Comparison of ENCODE assay signal across 8 mouse cellular contexts in the genomic region with DNA sequence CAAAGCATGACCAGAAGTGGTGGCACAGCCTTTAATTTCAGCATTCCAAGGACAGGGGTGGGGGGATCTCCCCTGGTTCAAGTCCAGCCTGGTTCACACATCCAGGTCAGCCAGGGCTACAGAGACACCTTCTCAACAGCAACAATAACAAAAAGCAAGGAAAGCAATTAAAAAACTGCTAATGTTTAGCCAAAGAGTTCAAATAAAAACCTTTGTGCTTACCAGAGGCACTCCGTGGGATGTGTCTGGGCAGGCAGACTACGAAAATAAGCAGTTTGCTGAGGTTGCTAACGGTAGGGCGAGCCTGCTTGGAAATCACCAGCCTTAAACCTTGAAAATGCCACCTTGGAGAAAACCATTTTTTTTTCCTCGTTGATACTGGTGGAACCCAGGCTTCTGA. TPM values are rescaled to one million over a fixed set of nuclear protein-coding genes. Genes with fewer than 3 reads are reported as not detected.
DNase-seq lines count a peak whose midpoint lies in the region; ATAC-seq and TF ChIP-seq lines count a peak whose summit lies in the region.

A gene (plus strand): TSS at position 221 of the 400 bp plus-strand sequence.

- H3K4me1 ChIP-seq in lung, adult 2 months (ENCODE audit: control insufficient read depth, insufficient read depth, low read length) = peaks cover 4% of the 10 kb centered on the region
- peaks cover 13% of the 10 kb centered on the region for H3K4me1 ChIP-seq in embryonic facial prominence, embryonic 13.5 days
- peaks cover 2 to 9% of the 10 kb centered on the region in 2 experiments; a peak in 3 of 4 replicates for H3K4me1 ChIP-seq in heart, embryonic 14.5 days (ENCODE audit: control insufficient read depth in 2 of 2, insufficient read depth in 2 of 2, low read length in 2 of 2)
- peaks cover 9% of the 10 kb centered on the region; the same call in 1 of the 2 replicates for H3K4me1 ChIP-seq in kidney, embryonic 16.5 days (ENCODE audit: insufficient read depth, low read length)
- peaks cover 15% of the 10 kb centered on the region for H3K4me1 ChIP-seq in liver, postnatal 0 days (ENCODE audit: insufficient read depth)

- 78% methylated on average over 5 of the region's 5 CpGs for WGBS in lung, adult 2 months
- 75% methylated on average over 5 of the region's 5 CpGs for WGBS in embryonic facial prominence, embryonic 13.5 days
- whole genome bisulfite sequencing in heart, embryonic 14.5 days = 82% methylated on average over 5 of the region's 5 CpGs
- WGBS in kidney, embryonic 16.5 days = 63% methylated on average over 5 of the region's 5 CpGs
- WGBS in liver, postnatal 0 days (ENCODE audit: insufficient replicate concordance) = 83% methylated on average over 5 of the region's 5 CpGs

- no peak for TF ChIP-seq EP300 in liver, postnatal 0 days (IDR thresholded peaks at IDR 0.05; ENCODE audit: low read depth)

- no peak for DNase-seq in lung, adult 2 months
- no peak for DNase-seq in lung, adult 18-20 months
- no peak for DNase-seq in liver, postnatal 0 days
- no peak for DNase-seq in right cerebral cortex, postnatal 14 days
- no peak for DNase-seq in testis, postnatal 14 days (ENCODE audit: low spot score)

- H3K27me3 ChIP-seq in embryonic facial prominence, embryonic 13.5 days = no peaks in the 10 kb centered on the region
- H3K27me3 ChIP-seq in heart, embryonic 14.5 days (ENCODE audit: control insufficient read depth, insufficient read depth, low read length) = no peaks in the 10 kb centered on the region
- no peaks in the 10 kb centered on the region for H3K27me3 ChIP-seq in kidney, embryonic 16.5 days (ENCODE audit: insufficient read depth, low read length)
- no peaks in the 10 kb centered on the region for H3K27me3 ChIP-seq in liver, postnatal 0 days (ENCODE audit: insufficient read depth, low read length)

- no peak for TF ChIP-seq POLR2A in lung, adult 2 months (IDR thresholded peaks at IDR 0.05; ENCODE audit: borderline replicate concordance, extremely low read depth, low read depth, low read length)

- H3K9me3 ChIP-seq in embryonic facial prominence, embryonic 13.5 days = no peaks in the 10 kb centered on the region
- H3K9me3 ChIP-seq in heart, embryonic 14.5 days (ENCODE audit: control insufficient read depth, low read length) = no peaks in the 10 kb centered on the region
- H3K9me3 ChIP-seq in kidney, embryonic 16.5 days (ENCODE audit: low read length) = no peaks in the 10 kb centered on the region
- no peaks in the 10 kb centered on the region for H3K9me3 ChIP-seq in liver, postnatal 0 days (ENCODE audit: low read length)

- TF ChIP-seq CTCF in lung, adult 2 months (IDR thresholded peaks at IDR 0.05; ENCODE audit: insufficient read depth, low read length) = no peak
- no peak for TF ChIP-seq CTCF in liver, postnatal 0 days (IDR thresholded peaks at IDR 0.05; ENCODE audit: low read depth)

- 0 out of 2 replicates have a peak, but pooled peaks cover under 1% of the 10 kb centered on the region for H3K36me3 ChIP-seq in embryonic facial prominence, embryonic 13.5 days
- no peaks in the 10 kb centered on the region for H3K36me3 ChIP-seq in heart, embryonic 14.5 days (ENCODE audit: control insufficient read depth, insufficient read depth, low read length)
- H3K36me3 ChIP-seq in kidney, embryonic 16.5 days (ENCODE audit: insufficient read depth, low read length) = no peaks in the 10 kb centered on the region
- no peaks in the 10 kb centered on the region for H3K36me3 ChIP-seq in liver, postnatal 0 days (replicated peaks; ENCODE audit: insufficient read depth, low read length)

- H3K4me3 ChIP-seq in lung, adult 2 months (replicated peaks; ENCODE audit: extremely low read depth, low read depth, low read length) = no peak within 1 kb of the TSS
- H3K4me3 ChIP-seq in embryonic facial prominence, embryonic 13.5 days = no peak within 1 kb of the TSS
- H3K4me3 ChIP-seq in heart, embryonic 14.5 days (ENCODE audit: control insufficient read depth in 1 of 2, insufficient read depth in 1 of 2, low read depth in 1 of 2, low read length in 2 of 2) = no peak within 1 kb of the TSS
- H3K4me3 ChIP-seq in kidney, embryonic 16.5 days (ENCODE audit: low read length) = no peak within 1 kb of the TSS
- H3K4me3 ChIP-seq in liver, postnatal 0 days (ENCODE audit: low read depth, low read length) = no peak within 1 kb of the TSS

- no peak within 1 kb of the TSS for H3K4me2 ChIP-seq in embryonic facial prominence, embryonic 13.5 days
- no peak within 1 kb of the TSS for H3K4me2 ChIP-seq in heart, embryonic 14.5 days (ENCODE audit: low read length)
- no peak within 1 kb of the TSS for H3K4me2 ChIP-seq in kidney, embryonic 16.5 days (replicated peaks; ENCODE audit: low read depth, low read length)
- no peak within 1 kb of the TSS for H3K4me2 ChIP-seq in liver, postnatal 0 days (ENCODE audit: low read depth, low read length)

- peak within 1 kb of the TSS; percentile 30; the same call in 1 of the 2 replicates for H3K27ac ChIP-seq in embryonic facial prominence, embryonic 13.5 days
- no peak within 1 kb of the TSS for H3K27ac ChIP-seq in heart, embryonic 14.5 days (replicated peaks in 1 of 2; ENCODE audit: control insufficient read depth in 1 of 2, insufficient read depth in 1 of 2, low read depth in 2 of 2, low read length in 2 of 2)
- peak within 1 kb of the TSS; percentile 23; the same call in 1 of the 2 replicates for H3K27ac ChIP-seq in kidney, embryonic 16.5 days (ENCODE audit: low read length)
- H3K27ac ChIP-seq in liver, postnatal 0 days (ENCODE audit: low read depth) = no peak within 1 kb of the TSS

- no peak within 1 kb of the TSS for H3K9ac ChIP-seq in embryonic facial prominence, embryonic 13.5 days
- no peak within 1 kb of the TSS for H3K9ac ChIP-seq in heart, embryonic 14.5 days (ENCODE audit: low read length)
- no peak within 1 kb of the TSS for H3K9ac ChIP-seq in kidney, embryonic 16.5 days (replicated peaks; ENCODE audit: low read length)
- no peak within 1 kb of the TSS for H3K9ac ChIP-seq in liver, postnatal 0 days (replicated peaks)

- ATAC-seq in embryonic facial prominence, embryonic 13.5 days (ENCODE audit: insufficient number of reproducible peaks, insufficient read depth, low FRiP score, low TSS enrichment, low read depth) = no peak
- no peak for ATAC-seq in heart, embryonic 14.5 days (ENCODE audit: insufficient number of reproducible peaks, insufficient read depth, low FRiP score, low read depth)
- no peak for ATAC-seq in kidney, embryonic 16.5 days (ENCODE audit: low FRiP score, low TSS enrichment)
- no peak for ATAC-seq in liver, postnatal 0 days

RNA-seq across cellular contexts. Expression of the gene that starts here (rescaled TPM):
- polyA plus RNA-seq in lung, adult 2 months (2012; rRNA removed) = 40.8 and 58.3 TPM in 2 replicates
- 326 and 332 TPM in 2 replicates for polyA plus RNA-seq in embryonic facial prominence, embryonic 13.5 days (2015; fragmentation: Nextera tagmentation; extraction: Ambion mirVana)
- 181 and 184 TPM in 2 replicates for polyA plus RNA-seq in heart, embryonic 14.5 days (2014; fragmentation: Nextera tagmentation; extraction: Ambion mirVana)
- 302 TPM in 2 replicates for polyA plus RNA-seq in kidney, embryonic 16.5 days (2015; fragmentation: Nextera tagmentation; extraction: Ambion mirVana)
- 75.4 and 81.4 TPM in 2 replicates for polyA plus RNA-seq in liver, postnatal 0 days (2015; fragmentation: Nextera tagmentation; extraction: Ambion mirVana)

Comparison
In these comparisons a context has a peak if more than half of its experiments do, and no peak if none do; other contexts are left out.
1. H3K27ac ChIP-seq: peak in embryonic facial prominence, embryonic 13.5 days (single experiment) and kidney, embryonic 16.5 days (single experiment); none in heart, embryonic 14.5 days (0 of 2) and liver, postnatal 0 days (single experiment).